Mouse (Mus musculus): Measurements from ENCODE around the gene Rnf144b.

DNA sequence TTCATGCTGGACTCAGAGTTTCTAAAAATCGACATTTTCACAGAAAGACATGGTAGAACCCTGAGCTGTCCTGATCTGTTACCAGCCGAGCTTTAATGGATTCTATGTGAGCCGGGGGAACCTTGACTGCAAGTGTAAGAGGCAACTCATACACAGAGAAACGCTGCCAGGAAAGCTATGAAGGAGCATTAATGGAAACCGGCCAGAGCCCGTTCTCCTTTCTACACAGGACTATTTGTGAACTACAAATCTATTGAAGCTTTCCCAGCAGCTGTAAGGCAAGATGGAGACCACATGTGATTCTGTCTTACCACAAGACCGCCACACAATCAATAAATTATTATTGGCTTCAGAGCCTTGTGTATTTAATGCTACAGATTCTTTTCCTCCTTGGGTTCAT, 13.3 kb downstream of the Rnf144b start:
- TF ChIP-seq MAX (IDR thresholded peaks at IDR 0.05; ENCODE audit: low read depth) (no peak), POLR2A (IDR thresholded peaks at IDR 0.05; ENCODE audit: insufficient read length, low read depth) (no peak), E2F4 (IDR thresholded peaks at IDR 0.05; ENCODE audit: insufficient read depth) (no peak), MYOD1 (IDR thresholded peaks at IDR 0.05; ENCODE audit: control insufficient read depth in 1 of 3, insufficient read length in 2 of 3, low read depth in 2 of 3) (no peak), TCF3 (IDR thresholded peaks at IDR 0.05; ENCODE audit: insufficient read length, low read depth) (no peak), REST (IDR thresholded peaks at IDR 0.05; ENCODE audit: insufficient read depth, insufficient read length) (no peak), POLR2AphosphoS2 (IDR thresholded peaks at IDR 0.05; ENCODE audit: insufficient read length, low read depth) (no peak), USF1 (IDR thresholded peaks at IDR 0.05; ENCODE audit: low read depth) (no peak), CEBPB (IDR thresholded peaks at IDR 0.05; ENCODE audit: insufficient read depth, poor library complexity, severe bottlenecking) (no peak), MYOG (IDR thresholded peaks at IDR 0.05; ENCODE audit: control insufficient read depth in 1 of 3, insufficient read depth in 1 of 3, insufficient read length in 2 of 3, low read depth in 2 of 3) (no peak), TCF12 (IDR thresholded peaks at IDR 0.05; ENCODE audit: insufficient read depth, poor library complexity, severe bottlenecking) (no peak), SRF (IDR thresholded peaks at IDR 0.05; ENCODE audit: control insufficient read depth, insufficient read length, low read depth) (no peak)
